Mouse (Mus musculus): ENCODE results near the gene Ezr.

GRCm38 (mm10) chr17:6778771-6779509 lies 3.6 kb downstream of the Ezr start:
- TF ChIP-seq GATA1 (IDR thresholded peaks at IDR 0.05; ENCODE audit: borderline replicate concordance, low read length) (no peak), FLI1 (IDR thresholded peaks at IDR 0.05; ENCODE audit: low read length) (no peak)

Measured in megakaryocyte, embryonic 14.5 days (primary cell).